Mouse (Mus musculus) midbrain, embryonic 11.5 days (tissue): Measurements from ENCODE around the gene Gm10283. TPM values are rescaled to one million over a fixed set of nuclear protein-coding genes. Genes with fewer than 3 reads are reported as not detected.
"Not testable (repeated sequence)": the region's sequence is repeated elsewhere in the genome, so short reads cannot be mapped to it uniquely, and the experiment has no call there.

Source experiments
- ATAC-seq: fragments of 200-750 bp; cut with Nextera tagmentation; 2 replicates; pipeline ENCODE4 v1.8.0; 2017; ENCODE audit warnings: moderate TSS enrichment, moderate library complexity; ENCODE audit not compliant: low FRiP score
- DNase-seq: peaks from one replicate; pipeline ENCODE4 v3.0.0; 2015; ENCODE audit warnings: low spot score; ENCODE audit errors: missing footprints
- H3K27ac ChIP-seq: fragments of 300-500 bp; sonication (generic); 2 replicates; pipeline ENCODE4 v1.5.1; 2014; ENCODE audit warnings: low read depth, low read length
- H3K27me3 ChIP-seq: fragments of 300-500 bp; sonication (generic); 2 replicates; pipeline ENCODE4 v1.6.1; 2014; ENCODE audit warnings: mild to moderate bottlenecking, low read length, moderate library complexity, mixed read lengths; ENCODE audit not compliant: control insufficient read depth, insufficient read depth
- H3K36me3 ChIP-seq: fragments of 300-500 bp; sonication (generic); 2 replicates; pipeline ENCODE4 v1.6.1; 2014; ENCODE audit warnings: mild to moderate bottlenecking, low read length, moderate library complexity, mixed read lengths; ENCODE audit not compliant: control insufficient read depth, insufficient read depth
- H3K4me1 ChIP-seq: fragments of 300-500 bp; sonication (generic); 2 replicates; pipeline ENCODE4 v1.6.1; 2014; ENCODE audit warnings: low read length; ENCODE audit not compliant: control insufficient read depth, insufficient read depth
- H3K4me2 ChIP-seq: fragments of 300-500 bp; sonication (generic); 2 replicates; pipeline ENCODE4 v1.6.1; 2014; ENCODE audit warnings: mild to moderate bottlenecking, moderate library complexity
- H3K4me3 ChIP-seq: fragments of 300-500 bp; sonication (generic); 2 replicates; pipeline ENCODE4 v1.5.1; 2014; ENCODE audit warnings: low read depth, low read length
- H3K9ac ChIP-seq: fragments of 300-500 bp; sonication (generic); 2 replicates; pipeline ENCODE4 v1.6.1; 2014; ENCODE audit warnings: low read length
- H3K9me3 ChIP-seq: fragments of 300-500 bp; sonication (generic); 2 replicates; pipeline ENCODE4 v1.6.1; 2016; ENCODE audit warnings: low read length; ENCODE audit not compliant: control insufficient read depth
- WGBS: fragments of 180-500 bp; shearing (Covaris S2); extraction: QIAGEN DNeasy Blood & Tissue Kit; methylation state at CpG from one replicate; pipeline ENCODE4 v1.1.7; 2014; 5-methylcytosine and 5-hydroxymethylcytosine counted together
- polyA plus RNA-seq: library from polyadenylated mRNA; unstranded; fragments of >200 nt; fragmentation: Nextera tagmentation; extraction: Ambion mirVana; gene quantifications from 2 replicates; pipeline ENCODE4 v1.2.1, GENCODE M21; 2014

Gene Gm10283
- polyA plus RNA-seq: not detected in 2 replicates

DNA sequence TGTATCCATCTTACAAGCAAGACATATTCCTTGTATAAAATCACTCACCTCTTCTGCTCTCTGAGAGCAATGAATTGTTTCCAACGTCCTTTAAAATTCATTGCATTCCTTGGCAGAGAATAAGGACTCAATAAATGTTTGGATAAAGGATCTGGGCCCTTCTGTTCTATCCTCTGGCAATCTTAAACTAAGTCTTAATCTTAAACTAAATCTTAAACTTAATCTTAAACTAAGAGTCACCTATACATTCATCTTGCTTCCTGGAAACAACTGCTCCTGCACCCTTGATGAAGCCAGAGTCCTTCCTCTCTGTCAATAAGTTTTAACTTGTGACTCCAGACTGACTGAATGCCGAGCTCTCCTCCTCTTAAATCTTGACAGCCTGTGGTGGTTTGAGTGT lies at the start of gene Gm10283:
Gm10283 (minus strand) TSS at position 101 of the 400 bp plus-strand sequence.
- Histone ChIP-seq H3K9me3 (no peaks in the 10 kb centered on the region), H3K4me1 (peaks cover 4% of the 10 kb centered on the region; the same call in 1 of the 2 replicates), H3K4me2 (no peak within 1 kb of the TSS), H3K27me3 (no peaks in the 10 kb centered on the region), H3K4me3 (no peak within 1 kb of the TSS), H3K36me3 (no peaks in the 10 kb centered on the region), H3K27ac (no peak within 1 kb of the TSS), H3K9ac (no peak within 1 kb of the TSS)
- ATAC-seq (no peak), DNase-seq (no peak)
- WGBS: 65% methylated on average over 2 of the region's 2 CpGs

- H3K36me3 ChIP-seq: no peaks in the 10 kb centered on the region
- no peaks in the 10 kb centered on the region for H3K4me1 ChIP-seq
- no peak overlapping the region for H3K9ac ChIP-seq
- no peak for DNase-seq
- no peak for ATAC-seq
- H3K9me3 ChIP-seq: no peaks in the 10 kb centered on the region
- no peak overlapping the region for H3K27ac ChIP-seq
- WGBS: 41% methylated on average over 2 of the region's 2 CpGs
- H3K27me3 ChIP-seq: no peaks in the 10 kb centered on the region
- H3K4me3 ChIP-seq: no peak overlapping the region
- H3K4me2 ChIP-seq: no peak overlapping the region
These were observed 31.9 kb upstream of the Gm10283 start for GRCm38 (mm10) chr8:60534945-60535344.

- no peak overlapping the region for H3K27ac ChIP-seq
- H3K4me2 ChIP-seq: no peak overlapping the region
- DNase-seq (no peak), ATAC-seq (no peak)
- no peak overlapping the region for H3K4me3 ChIP-seq
- no peaks in the 10 kb centered on the region for H3K9me3 ChIP-seq
- no peaks in the 10 kb centered on the region for H3K36me3 ChIP-seq
- no peaks in the 10 kb centered on the region for H3K4me1 ChIP-seq
- H3K27me3 ChIP-seq: no peaks in the 10 kb centered on the region
- no peak overlapping the region for H3K9ac ChIP-seq
These were observed 15.3 kb upstream of the Gm10283 start for GRCm38 (mm10) chr8:60518286-60518685.

GRCm38 (mm10) chr8:60505653-60506521 lies 2.9 kb upstream of the Gm10283 start, which contains the start of gene Aadat:
Gene Aadat (plus strand): TSS chr8:60505932.
- Histone ChIP-seq H3K27ac (no peak within 1 kb of the TSS), H3K27me3 (no peaks in the 10 kb centered on the region), H3K36me3 (no peaks in the 10 kb centered on the region), H3K9me3 (no peaks in the 10 kb centered on the region), H3K4me2 (peak within 1 kb of the TSS; percentile 86), H3K9ac (peak within 1 kb of the TSS; percentile 79), H3K4me1 (peaks cover 4% of the 10 kb centered on the region; the same call in 1 of the 2 replicates), H3K4me3 (peak within 1 kb of the TSS; percentile 53)
- ATAC-seq: peak; percentile 98
- DNase-seq: peak; percentile 98
- under 1% methylated on average over 25 of the region's 25 CpGs for WGBS

DNA sequence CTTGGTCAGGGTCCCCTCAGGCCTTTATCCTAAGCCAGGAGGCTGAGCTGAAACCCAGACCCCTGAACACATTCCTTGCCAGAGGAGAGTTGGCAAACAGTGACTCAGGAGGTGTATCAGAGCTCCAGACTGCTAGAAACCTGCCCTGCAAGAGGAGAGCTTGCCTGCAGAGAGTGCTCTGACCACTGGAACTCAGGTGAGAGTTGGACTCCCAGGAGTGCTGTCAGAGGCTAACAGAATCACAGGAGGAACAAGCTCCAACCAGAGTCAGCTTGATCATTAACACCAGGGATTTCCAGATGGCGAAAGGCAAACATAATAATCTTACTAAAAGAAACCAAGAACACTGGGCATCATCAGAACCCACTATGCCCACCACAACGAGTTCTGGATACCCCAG lies 8.0 kb downstream of the Gm10283 start:
- H3K27ac ChIP-seq, H3K9me3 ChIP-seq, DNase-seq, ATAC-seq, H3K27me3 ChIP-seq, H3K4me2 ChIP-seq, H3K4me1 ChIP-seq, H3K4me3 ChIP-seq, H3K9ac ChIP-seq, H3K36me3 ChIP-seq: not testable (repeated sequence)
- WGBS: 81% methylated on average over 2 of the region's 2 CpGs

DNA sequence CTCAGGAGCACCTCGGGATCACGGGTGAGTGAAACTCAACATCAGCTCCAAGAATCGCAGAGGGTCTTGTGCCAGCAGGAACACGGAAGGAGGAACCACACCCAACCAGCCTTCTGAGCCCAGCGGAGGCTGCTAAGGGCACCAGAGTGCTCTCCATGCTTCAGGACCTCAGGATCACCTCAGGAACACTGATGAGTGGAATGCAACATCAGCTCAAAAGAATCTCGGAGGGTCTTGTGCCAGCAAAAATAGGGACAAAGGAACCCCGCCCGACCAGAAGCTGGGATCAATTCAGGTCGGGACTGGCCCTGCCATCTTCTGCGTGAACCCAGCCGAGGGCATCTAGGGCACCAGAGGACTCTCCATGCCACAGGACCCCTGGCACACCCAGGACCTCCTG lies 8.4 kb downstream of the Gm10283 start:
- Histone ChIP-seq H3K27ac (no peak overlapping the region), H3K9ac (no peak overlapping the region), H3K36me3 (no peaks in the 10 kb centered on the region), H3K9me3 (no peaks in the 10 kb centered on the region), H3K4me3 (no peak overlapping the region), H3K4me2 (no peak overlapping the region), H3K4me1 (no peaks in the 10 kb centered on the region), H3K27me3 (no peaks in the 10 kb centered on the region)
- no peak for DNase-seq
- ATAC-seq: no peak
- 88% methylated on average over 11 of the region's 11 CpGs for WGBS

- Histone ChIP-seq H3K27ac (no peak overlapping the region), H3K9ac (no peak overlapping the region), H3K4me2 (no peak overlapping the region), H3K36me3 (no peaks in the 10 kb centered on the region), H3K4me1 (no peaks in the 10 kb centered on the region), H3K4me3 (no peak overlapping the region), H3K9me3 (no peaks in the 10 kb centered on the region), H3K27me3 (no peaks in the 10 kb centered on the region)
- 72% methylated on average over 3 of the region's 3 CpGs for WGBS
- no peak for DNase-seq
- no peak for ATAC-seq
These were observed 10.5 kb downstream of the Gm10283 start for GRCm38 (mm10) chr8:60492471-60492870.

DNA sequence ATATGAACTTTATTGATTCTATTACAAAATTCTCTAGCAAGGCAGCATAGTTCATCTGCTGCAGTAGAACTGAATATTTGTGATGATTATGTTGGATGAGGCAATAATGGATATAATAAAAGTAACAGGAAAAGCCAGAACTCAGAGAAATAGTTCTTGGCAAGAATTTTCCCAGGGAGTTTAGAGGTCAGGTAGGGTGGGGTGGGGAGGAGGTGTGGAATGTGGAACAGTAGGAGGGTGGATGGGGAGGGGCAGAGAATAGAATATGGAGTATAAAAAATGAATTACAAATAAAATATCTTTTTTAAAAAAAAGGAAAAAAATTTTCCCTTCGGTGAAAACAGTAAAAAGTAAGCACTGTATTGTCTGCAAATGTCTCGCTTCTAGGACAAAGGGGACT lies 11.1 kb downstream of the Gm10283 start:
- Histone ChIP-seq H3K27ac (no peak overlapping the region), H3K27me3 (no peaks in the 10 kb centered on the region), H3K36me3 (no peaks in the 10 kb centered on the region), H3K4me1 (no peaks in the 10 kb centered on the region), H3K4me3 (no peak overlapping the region), H3K9me3 (no peaks in the 10 kb centered on the region), H3K4me2 (no peak overlapping the region), H3K9ac (no peak overlapping the region)
- DNase-seq (no peak), ATAC-seq (no peak)
- 93% methylated on average over 2 of the region's 2 CpGs for WGBS

DNA sequence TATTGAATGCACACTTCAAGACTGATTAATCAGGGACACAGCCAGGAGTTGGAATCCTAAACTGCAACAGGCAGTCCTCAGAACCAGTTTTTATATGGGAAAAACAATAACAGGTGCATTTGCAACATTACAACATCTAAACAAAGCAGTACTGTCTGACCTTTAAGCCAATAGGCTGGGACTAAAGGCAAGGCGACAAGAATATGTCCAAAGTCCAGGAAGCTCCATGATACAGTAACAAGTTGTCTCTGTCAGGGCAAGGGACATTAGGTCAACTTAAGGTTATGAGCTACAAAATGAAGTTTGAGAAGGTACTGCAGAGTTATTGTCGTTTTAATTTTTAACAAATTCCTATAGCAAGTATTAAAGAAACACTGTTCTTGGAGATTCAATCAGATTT lies 12.9 kb downstream of the Gm10283 start:
- Histone ChIP-seq H3K4me1 (no peaks in the 10 kb centered on the region), H3K27ac (no peak overlapping the region), H3K27me3 (no peaks in the 10 kb centered on the region), H3K9me3 (no peaks in the 10 kb centered on the region), H3K36me3 (no peaks in the 10 kb centered on the region), H3K4me3 (no peak overlapping the region), H3K4me2 (no peak overlapping the region), H3K9ac (no peak overlapping the region)
- WGBS: 81% methylated on average over 2 of the region's 2 CpGs
- DNase-seq: no peak
- ATAC-seq: no peak
